Mouse (Mus musculus) sigmoid colon, adult 10 weeks (tissue): ENCODE measurements around the gene Ppm1j. TPM values are rescaled to one million over a fixed set of nuclear protein-coding genes. Genes with fewer than 3 reads are reported as not detected.

Experiments used
- polyA plus RNA-seq: library from polyadenylated mRNA; stranded (reverse); fragments of 350-450 nt; fragmentation: Illumina TruSeq; extraction: RNeasy Lipid Tissue Mini Kit (QIAGEN cat#74804); gene quantifications from one replicate; pipeline ENCODE4 v1.2.3, GENCODE M21; 2014; ENCODE audit warnings: low read depth, low replicate concordance

Gene Ppm1j
- 0.79 TPM for polyA plus RNA-seq

GRCm38 (mm10) chr3:104780561-104781420, at the start of gene Ppm1j:
Ppm1j (plus strand) TSS chr3:104781056.

GRCm38 (mm10) chr3:104781471-104781903, 631 bp downstream of the Ppm1j start, which contains the start of gene Fam19a3:
Fam19a3 (minus strand) TSS chr3:104781840.

GRCm38 (mm10) chr3:104788075-104788474, 7.2 kb downstream of the Ppm1j start, which contains the start of gene Rhoc:
Rhoc (plus strand) TSS chr3:104788375.

GRCm38 (mm10) chr3:104817991-104818748, 37.3 kb downstream of the Ppm1j start, which contains the start of gene Mov10:
Mov10 (minus strand) TSS chr3:104818563.

Other genes starting within 250 kb of the Ppm1j start
- 414 TPM for gene Slc16a1, start 142.4 kb upstream of the Ppm1j start, polyA plus RNA-seq
- 0.19 TPM for gene Fam19a3, start 784 bp downstream of the Ppm1j start, polyA plus RNA-seq
- 40.5 TPM for gene Rhoc, start 7.3 kb downstream of the Ppm1j start, polyA plus RNA-seq
- gene Mov10, start 37.5 kb downstream of the Ppm1j start, polyA plus RNA-seq = 1.5 TPM
- 79.9 TPM for gene St7l, start 82.9 kb downstream of the Ppm1j start, polyA plus RNA-seq
- gene Capza1, start 83.4 kb downstream of the Ppm1j start, polyA plus RNA-seq = 343 TPM
- 9.7 TPM for gene Wnt2b, start 180.9 kb downstream of the Ppm1j start, polyA plus RNA-seq